Mouse (Mus musculus) layer of hippocampus, adult 8-10 months (tissue): ENCODE measurements around the gene Eif4ebp2. TPM values are rescaled to one million over a fixed set of nuclear protein-coding genes. Genes with fewer than 3 reads are reported as not detected.

Experiments used
- DNase-seq, 2 experiments: peaks; one replicate each; pipeline ENCODE4 v3.0.0; 2022; ENCODE audit warnings: low spot score in 2 of 2
- total RNA-seq, 4 experiments: library from RNA; stranded (reverse); gene quantifications; 2 replicates each; pipeline ENCODE4 v1.2.4; 2022

Eif4ebp2 gene
- total RNA-seq, 4 experiments from 2014 or later: 43.0 to 55.3 (median 48.6) TPM

DNA sequence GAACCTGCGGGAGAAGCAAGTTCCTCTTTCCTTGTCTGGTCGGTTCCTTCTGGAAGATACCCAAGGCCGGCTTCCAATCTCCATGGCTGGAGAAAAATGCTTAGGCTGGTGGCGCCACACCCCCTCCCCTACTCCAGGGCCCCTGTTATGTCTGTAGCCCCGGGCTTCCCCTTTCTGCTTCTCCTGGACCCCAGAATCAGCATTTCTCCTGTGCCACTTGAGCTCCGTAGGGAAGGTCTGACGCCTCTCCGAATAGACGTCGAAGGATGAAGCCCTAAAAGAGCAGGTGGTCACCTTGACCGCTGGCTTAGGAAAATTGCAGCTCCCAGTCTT, 68.8 kb downstream of the Eif4ebp2 start:
- DNase-seq: no peak

DNA sequence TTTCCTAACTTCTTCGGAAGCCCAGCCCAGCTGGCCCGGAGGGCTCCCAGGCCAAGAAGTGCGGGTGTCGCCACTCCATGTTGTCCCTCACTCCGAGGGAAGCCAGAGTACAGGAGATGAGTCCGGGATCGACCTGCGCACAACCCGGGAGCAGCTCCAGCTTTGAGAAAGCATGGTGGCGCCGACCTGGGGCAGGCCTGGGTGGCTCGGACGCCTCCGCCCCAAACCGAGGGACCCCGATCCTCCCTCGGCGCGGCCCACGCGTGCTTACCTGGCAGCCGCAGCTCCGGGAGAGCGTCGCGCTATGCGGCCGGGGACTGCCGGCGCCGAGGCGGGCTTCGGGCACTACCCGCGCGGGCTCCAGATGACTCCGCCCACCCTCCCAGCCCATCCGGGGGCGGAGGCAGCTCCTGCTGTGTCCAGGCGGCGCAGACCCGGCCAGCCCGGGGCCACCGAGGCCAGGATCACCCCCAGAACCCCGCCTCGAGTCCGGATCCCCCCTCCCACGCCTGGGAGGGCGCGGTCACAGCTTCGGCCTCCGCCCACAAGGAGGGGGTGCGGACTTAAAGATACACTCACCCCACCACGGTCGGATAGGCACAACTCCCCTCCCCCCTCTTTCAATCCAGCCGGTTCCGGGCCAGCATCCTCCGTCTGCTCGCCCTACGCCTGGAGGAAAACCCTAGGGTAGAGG, 69.3 kb downstream of the Eif4ebp2 start, which contains the start of gene Pald1:
Gene Pald1 (minus strand): TSS at position 510 of the 694 bp plus-strand sequence.
- DNase-seq: peak in 1 of 2 experiments; percentile 30

DNA sequence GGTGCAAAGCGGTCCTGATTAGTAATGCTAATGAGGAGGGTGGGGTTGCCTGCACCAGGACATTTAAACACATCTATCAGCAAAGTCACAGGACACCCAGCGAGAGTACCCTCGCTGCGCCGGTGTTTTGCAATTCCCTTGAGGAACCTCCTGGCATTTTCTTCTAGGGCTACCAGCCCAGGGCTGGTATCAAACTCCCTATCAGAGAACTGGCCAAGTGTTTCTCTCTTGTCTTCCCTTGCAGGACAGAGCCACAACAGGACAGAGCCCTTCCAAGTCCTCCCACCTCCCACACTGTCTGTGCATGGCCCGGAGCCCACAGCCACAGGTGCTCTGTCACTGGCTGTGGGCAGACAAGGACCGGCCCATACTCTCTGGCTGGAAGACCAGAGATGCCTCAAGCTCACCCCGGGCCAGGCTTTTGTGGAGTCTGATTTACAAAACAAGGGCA, 70.2 kb downstream of the Eif4ebp2 start:
- DNase-seq: no peak

DNA sequence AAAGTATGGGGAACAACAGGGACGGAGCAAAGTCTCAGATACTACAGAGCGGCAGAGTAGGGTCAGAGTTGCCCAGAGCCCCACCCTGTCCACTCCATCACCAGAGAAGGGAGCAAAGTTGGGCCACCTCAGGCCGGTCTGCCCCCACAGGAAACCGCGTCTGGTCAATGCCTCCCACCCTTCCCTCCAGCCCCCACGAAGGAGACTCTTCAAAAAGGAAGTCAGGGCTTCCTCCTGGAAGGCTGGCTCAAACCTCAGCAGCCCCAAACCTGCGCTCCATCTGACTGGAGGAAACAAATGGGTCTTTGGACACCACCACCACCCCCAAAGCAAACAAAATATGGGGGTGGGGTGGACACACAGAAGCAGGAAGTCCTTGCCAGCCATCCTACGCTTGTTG, 70.6 kb downstream of the Eif4ebp2 start:
- DNase-seq: no peak

DNA sequence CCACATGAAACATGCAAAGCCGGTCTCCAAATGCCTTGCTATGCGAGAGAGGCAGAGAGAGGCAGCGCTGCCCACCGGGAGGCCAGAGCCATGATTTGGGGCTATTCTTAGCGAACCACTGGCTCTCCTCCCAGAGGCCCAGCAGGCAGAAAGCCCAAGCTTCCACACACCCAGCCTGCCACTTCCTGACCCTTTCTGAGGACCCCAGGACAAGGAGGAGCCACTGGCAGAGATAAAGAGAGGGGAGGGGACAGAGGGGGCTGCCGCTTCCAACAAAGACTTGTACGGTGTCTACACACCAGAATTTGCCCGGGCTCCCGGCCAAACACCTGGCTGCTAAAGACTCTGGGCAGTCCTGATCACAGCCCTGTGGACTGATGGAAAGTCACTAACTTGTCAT, 72.3 kb downstream of the Eif4ebp2 start:
- DNase-seq: no peak

DNA sequence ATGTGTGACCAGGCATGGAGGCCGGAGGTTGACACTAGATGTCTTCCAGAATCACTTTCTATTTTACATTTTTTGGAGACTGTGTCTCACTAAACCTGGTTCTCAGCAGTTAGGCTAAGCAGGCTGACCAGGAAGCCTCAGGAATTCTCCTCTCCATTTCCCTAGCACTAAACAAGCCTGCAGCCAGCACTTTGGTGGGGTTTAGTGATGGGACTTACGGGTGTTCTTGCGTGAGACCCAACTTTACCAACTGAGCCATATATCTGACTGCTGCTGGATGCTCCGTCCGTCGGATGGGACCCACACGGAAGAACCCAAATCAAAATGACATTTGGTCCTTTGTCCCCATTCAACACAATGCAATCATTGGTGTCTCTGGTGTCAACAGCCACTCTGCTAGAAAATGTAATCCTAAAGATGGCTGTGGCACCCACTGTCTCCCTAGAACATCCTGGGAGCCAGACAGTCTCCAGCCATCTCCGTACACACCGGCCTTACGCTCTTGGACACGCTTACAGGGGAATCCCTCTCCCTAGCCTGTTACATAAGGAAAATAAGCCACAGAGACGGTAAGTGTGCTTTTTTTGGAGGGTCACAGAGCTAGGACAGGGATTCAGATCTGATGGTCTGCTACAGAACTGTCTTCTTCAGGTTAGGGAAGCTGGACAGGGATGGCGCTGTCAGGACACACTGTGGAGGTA, 73.0 kb downstream of the Eif4ebp2 start:
- no peak for DNase-seq

DNA sequence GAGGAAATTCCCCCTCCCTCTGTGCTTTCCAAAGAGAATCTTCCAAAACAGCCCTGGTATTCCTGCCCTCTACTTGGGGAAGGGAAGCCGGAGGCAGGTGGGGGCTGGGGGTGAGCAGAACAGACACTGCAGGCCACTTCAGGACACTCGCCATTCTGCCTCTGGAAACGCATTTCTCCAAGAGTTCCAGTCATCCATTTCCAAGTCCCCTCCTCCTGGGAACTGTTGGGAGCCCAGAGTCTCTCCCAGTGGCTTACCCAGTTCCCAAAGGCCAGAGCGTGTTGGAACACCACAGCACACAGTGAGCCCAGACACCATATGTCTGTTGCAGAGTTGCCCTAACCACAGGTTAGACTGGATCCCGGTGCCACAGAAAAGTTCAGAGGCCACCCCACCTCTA, 73.8 kb downstream of the Eif4ebp2 start:
- DNase-seq: no peak

Other genes starting within 250 kb of the Eif4ebp2 start
- 1 to 10 TPM; 1.5 to 2.0 (median 1.8) TPM for gene Adamts14, start 179.2 kb downstream of the Eif4ebp2 start, total RNA-seq
- gene Prf1, start 154.8 kb downstream of the Eif4ebp2 start, total RNA-seq: not detected
- 10 to 100 TPM; 12.8 to 22.5 (median 17.9) TPM for gene Pald1, start 69.1 kb downstream of the Eif4ebp2 start, total RNA-seq
- under 1 TPM in 3 of 4 experiments, not detected in 1; 0.22 to 0.30 (median 0.25) TPM for gene Nodal, start 34.7 kb downstream of the Eif4ebp2 start, total RNA-seq
- 10 to 100 TPM; 17.9 to 23.7 (median 22.3) TPM for gene Lrrc20, start 23.1 kb upstream of the Eif4ebp2 start, total RNA-seq
- 1 to 10 TPM; 3.4 to 4.2 (median 3.6) TPM for gene Npffr1, start 142.8 kb upstream of the Eif4ebp2 start, total RNA-seq
- 100 to 1,000 TPM in 3 of 4 experiments, 10 to 100 TPM in 1; 98.3 to 113 (median 102) TPM for gene Ppa1, start 195.9 kb upstream of the Eif4ebp2 start, total RNA-seq
- gene Sar1a, start 227.6 kb upstream of the Eif4ebp2 start, total RNA-seq: 100 to 1,000 TPM; 118 to 126 (median 121) TPM
- 10 to 100 TPM; 20.2 to 22.9 (median 20.8) TPM for gene Tysnd1, start 242.9 kb upstream of the Eif4ebp2 start, total RNA-seq